Mouse (Mus musculus) brain, embryonic 14.5 days (tissue): ENCODE results near the gene Vamp1.

Source experiments
- CTCF ChIP-seq: fragments of 200-500 bp; IDR thresholded peaks from 2 replicates; pipeline ENCODE4 v1.5.1; 2012; ENCODE audit warnings: inconsistent platforms, mild to moderate bottlenecking, moderate library complexity, borderline replicate concordance; ENCODE audit not compliant: insufficient read depth, insufficient read length; ENCODE audit errors: extremely low read depth
- POLR2A ChIP-seq: fragments of 200-500 bp; IDR thresholded peaks from 2 replicates; pipeline ENCODE4 v1.6.1; 2012; ENCODE audit warnings: mild to moderate bottlenecking, inconsistent platforms, borderline replicate concordance; ENCODE audit not compliant: poor library complexity, insufficient read depth, insufficient read length, severe bottlenecking; ENCODE audit errors: extremely low read depth

DNA sequence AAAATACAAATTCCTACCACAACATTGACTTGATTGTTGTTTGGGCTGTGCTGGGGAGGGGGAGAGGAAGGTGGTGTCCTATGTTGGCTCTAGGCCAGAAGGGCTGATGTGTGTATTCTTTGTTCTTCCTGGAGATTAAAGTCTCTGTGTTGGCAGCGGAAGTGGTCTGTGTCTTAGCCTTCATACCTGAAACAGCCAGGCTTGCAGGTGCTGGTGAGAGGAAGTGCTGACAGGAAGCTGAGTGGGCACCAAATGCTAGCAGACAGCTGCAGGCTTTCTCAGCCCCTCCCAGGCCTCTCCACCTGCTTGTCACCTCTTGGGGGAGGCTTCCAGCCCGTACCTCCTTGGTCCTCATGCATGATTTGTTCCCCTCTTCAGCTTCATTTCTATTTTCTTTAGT lies 6.8 kb downstream of the Vamp1 start:
- no peak for TF ChIP-seq POLR2A
- no peak for TF ChIP-seq CTCF
